Mouse (Mus musculus): ENCODE measurements at regions not wholly inside any gene's neighbourhood (a gene's known extent, or its start where the extent isn't known, plus 50 kb on each side); places are given as distances from the start of the nearest gene placed in this dataset.
A peak's percentile ranks its signal among the peaks of the same experiment; 100 is the strongest.

- Histone ChIP-seq H3K27ac (replicated peaks; ENCODE audit: insufficient read depth, low read depth, low read length) (no peak overlapping the region), H3K4me3 (ENCODE audit: insufficient read depth, low read depth, low read length) (no peak overlapping the region), H3K79me2 (ENCODE audit: control insufficient read depth, insufficient read depth, low read length) (no peaks in the 10 kb centered on the region), H3K4me1 (ENCODE audit: control insufficient read depth, insufficient read depth, low read length) (peaks cover 11% of the 10 kb centered on the region), H3K36me3 (ENCODE audit: control insufficient read depth, insufficient read depth, low read length) (no peaks in the 10 kb centered on the region), H3K9ac (ENCODE audit: low read depth, low read length) (no peak overlapping the region), H3K27me3 (ENCODE audit: control insufficient read depth, insufficient read depth, low read length) (no peaks in the 10 kb centered on the region)
- TF ChIP-seq POLR2A (IDR thresholded peaks at IDR 0.05; ENCODE audit: extremely low read depth, insufficient read depth, low read length): no peak
- no peak for TF ChIP-seq CTCF (IDR thresholded peaks at IDR 0.05; ENCODE audit: low read depth, low read length)
- WGBS: 13% methylated on average over 2 of the region's 2 CpGs
- DNase-seq (ENCODE audit: extremely low read depth, low read depth, low spot score): peak; percentile 93
Observed at GRCm38 (mm10) chr4:81789274-81789673, 346.7 kb upstream of the Mpdz start.

GRCm38 (mm10) chr4:81788636-81789035, 346.0 kb upstream of the Mpdz start:
- TF ChIP-seq POLR2A (IDR thresholded peaks at IDR 0.05; ENCODE audit: extremely low read depth, insufficient read depth, low read length) (no peak), CTCF (IDR thresholded peaks at IDR 0.05; ENCODE audit: low read depth, low read length) (no peak)
- no peak overlapping the region for H3K27ac ChIP-seq (replicated peaks; ENCODE audit: insufficient read depth, low read depth, low read length)
- H3K36me3 ChIP-seq (ENCODE audit: control insufficient read depth, insufficient read depth, low read length): no peaks in the 10 kb centered on the region
- no peak overlapping the region for H3K9ac ChIP-seq (ENCODE audit: low read depth, low read length)
- DNase-seq (ENCODE audit: extremely low read depth, low read depth, low spot score): peak; percentile 60
- H3K4me3 ChIP-seq (ENCODE audit: insufficient read depth, low read depth, low read length): no peak overlapping the region
- H3K4me1 ChIP-seq (ENCODE audit: control insufficient read depth, insufficient read depth, low read length): peaks cover 11% of the 10 kb centered on the region
- no peaks in the 10 kb centered on the region for H3K79me2 ChIP-seq (ENCODE audit: control insufficient read depth, insufficient read depth, low read length)
- H3K27me3 ChIP-seq (ENCODE audit: control insufficient read depth, insufficient read depth, low read length): no peaks in the 10 kb centered on the region
- WGBS: 33% methylated on average over 8 of the region's 8 CpGs

- DNase-seq (ENCODE audit: extremely low read depth, low read depth, low spot score): no peak
- no peaks in the 10 kb centered on the region for H3K36me3 ChIP-seq (ENCODE audit: control insufficient read depth, insufficient read depth, low read length)
- H3K4me1 ChIP-seq (ENCODE audit: control insufficient read depth, insufficient read depth, low read length): no peaks in the 10 kb centered on the region
- no peaks in the 10 kb centered on the region for H3K79me2 ChIP-seq (ENCODE audit: control insufficient read depth, insufficient read depth, low read length)
- H3K9ac ChIP-seq (ENCODE audit: low read depth, low read length): no peak overlapping the region
- no peaks in the 10 kb centered on the region for H3K27me3 ChIP-seq (ENCODE audit: control insufficient read depth, insufficient read depth, low read length)
- H3K4me3 ChIP-seq (ENCODE audit: insufficient read depth, low read depth, low read length): no peak overlapping the region
- H3K27ac ChIP-seq (replicated peaks; ENCODE audit: insufficient read depth, low read depth, low read length): no peak overlapping the region
- 60% methylated on average over 1 of the region's 1 CpGs for WGBS
- TF ChIP-seq CTCF (IDR thresholded peaks at IDR 0.05; ENCODE audit: low read depth, low read length): no peak
- TF ChIP-seq POLR2A (IDR thresholded peaks at IDR 0.05; ENCODE audit: extremely low read depth, insufficient read depth, low read length): no peak
Observed at GRCm38 (mm10) chr4:81781971-81782370, 339.4 kb upstream of the Mpdz start.

GRCm38 (mm10) chr4:81766705-81767104, 324.1 kb upstream of the Mpdz start:
- no peak overlapping the region for H3K27ac ChIP-seq (replicated peaks; ENCODE audit: insufficient read depth, low read depth, low read length)
- no peaks in the 10 kb centered on the region for H3K27me3 ChIP-seq (ENCODE audit: control insufficient read depth, insufficient read depth, low read length)
- H3K9ac ChIP-seq (ENCODE audit: low read depth, low read length): no peak overlapping the region
- peak; percentile 20 for DNase-seq (ENCODE audit: extremely low read depth, low read depth, low spot score)
- H3K79me2 ChIP-seq (ENCODE audit: control insufficient read depth, insufficient read depth, low read length): no peaks in the 10 kb centered on the region
- H3K4me3 ChIP-seq (ENCODE audit: insufficient read depth, low read depth, low read length): no peak overlapping the region
- TF ChIP-seq POLR2A (IDR thresholded peaks at IDR 0.05; ENCODE audit: extremely low read depth, insufficient read depth, low read length) (no peak), CTCF (IDR thresholded peaks at IDR 0.05; ENCODE audit: low read depth, low read length) (no peak)
- no peaks in the 10 kb centered on the region; the same call in none of the 2 replicates for H3K4me1 ChIP-seq (ENCODE audit: control insufficient read depth, insufficient read depth, low read length)
- H3K36me3 ChIP-seq (ENCODE audit: control insufficient read depth, insufficient read depth, low read length): no peaks in the 10 kb centered on the region
- WGBS: 78% methylated on average over 5 of the region's 5 CpGs

GRCm38 (mm10) chr4:81764026-81764867, 321.6 kb upstream of the Mpdz start:
- Histone ChIP-seq H3K4me1 (ENCODE audit: control insufficient read depth, insufficient read depth, low read length) (no peaks in the 10 kb centered on the region; the same call in none of the 2 replicates), H3K9ac (ENCODE audit: low read depth, low read length) (no peak overlapping the region), H3K4me3 (ENCODE audit: insufficient read depth, low read depth, low read length) (no peak overlapping the region), H3K79me2 (ENCODE audit: control insufficient read depth, insufficient read depth, low read length) (no peaks in the 10 kb centered on the region), H3K27me3 (ENCODE audit: control insufficient read depth, insufficient read depth, low read length) (no peaks in the 10 kb centered on the region), H3K36me3 (ENCODE audit: control insufficient read depth, insufficient read depth, low read length) (no peaks in the 10 kb centered on the region), H3K27ac (replicated peaks; ENCODE audit: insufficient read depth, low read depth, low read length) (no peak overlapping the region)
- DNase-seq (ENCODE audit: extremely low read depth, low read depth, low spot score): no peak
- 70% methylated on average over 11 of the region's 11 CpGs for WGBS
- TF ChIP-seq CTCF (IDR thresholded peaks at IDR 0.05; ENCODE audit: low read depth, low read length) (no peak), POLR2A (IDR thresholded peaks at IDR 0.05; ENCODE audit: extremely low read depth, insufficient read depth, low read length) (no peak)

All from liver, adult 2 months (tissue).